Mouse (Mus musculus): Measurements from ENCODE around the gene Hsd17b1. TPM values are rescaled to one million over a fixed set of nuclear protein-coding genes. Genes with fewer than 3 reads are reported as not detected.

Gene Hsd17b1
- polyA plus RNA-seq (2015; fragmentation: Nextera tagmentation; extraction: Ambion mirVana), result 0.37 and 0.63 TPM in 2 replicates

- Histone ChIP-seq H3K27ac (no peak within 1 kb of the TSS), H3K4me2 (no peak within 1 kb of the TSS), H3K36me3 (replicated peaks) (no peaks in the 10 kb centered on the region), H3K4me1 (peaks cover 12% of the 10 kb centered on the region), H3K9me3 (no peaks in the 10 kb centered on the region), H3K27me3 (replicated peaks) (peaks cover 46% of the 10 kb centered on the region), H3K4me3 (no peak within 1 kb of the TSS), H3K9ac (no peak within 1 kb of the TSS)
- WGBS, result 67% methylated on average over 9 of the region's 9 CpGs
- ATAC-seq (replicated peaks), result no peak
Observed at GRCm38 (mm10) chr11:101078121-101078520, at the start of gene Hsd17b1. Gene Hsd17b1 (plus strand): TSS chr11:101078411.

GRCm38 (mm10) chr11:101029320-101029719, 48.9 kb upstream of the Hsd17b1 start:
- no peak overlapping the region for H3K9ac ChIP-seq
- no peak overlapping the region for H3K4me2 ChIP-seq
- H3K4me1 ChIP-seq, result no peaks in the 10 kb centered on the region
- no peak overlapping the region for H3K27ac ChIP-seq
- 91% methylated on average over 8 of the region's 8 CpGs for WGBS
- no peak for ATAC-seq (replicated peaks)
- H3K9me3 ChIP-seq, result no peaks in the 10 kb centered on the region
- H3K27me3 ChIP-seq (replicated peaks), result no peaks in the 10 kb centered on the region
- peaks cover 66% of the 10 kb centered on the region for H3K36me3 ChIP-seq (replicated peaks)
- H3K4me3 ChIP-seq, result no peak overlapping the region

- H3K9me3 ChIP-seq, result no peaks in the 10 kb centered on the region
- H3K4me1 ChIP-seq, result no peaks in the 10 kb centered on the region
- 88% methylated on average over 10 of the region's 10 CpGs for WGBS
- H3K36me3 ChIP-seq (replicated peaks), result peaks cover 66% of the 10 kb centered on the region
- no peak overlapping the region for H3K27ac ChIP-seq
- no peak for ATAC-seq (replicated peaks)
- H3K27me3 ChIP-seq (replicated peaks), result no peaks in the 10 kb centered on the region
- no peak overlapping the region for H3K4me2 ChIP-seq
- H3K4me3 ChIP-seq, result no peak overlapping the region
- no peak overlapping the region for H3K9ac ChIP-seq
Observed at GRCm38 (mm10) chr11:101030136-101030807, 47.9 kb upstream of the Hsd17b1 start.

- H3K9me3 ChIP-seq, result no peaks in the 10 kb centered on the region
- no peaks in the 10 kb centered on the region for H3K4me1 ChIP-seq
- no peaks in the 10 kb centered on the region for H3K27me3 ChIP-seq (replicated peaks)
- no peak overlapping the region for H3K4me3 ChIP-seq
- H3K9ac ChIP-seq, result no peak overlapping the region
- H3K4me2 ChIP-seq, result no peak overlapping the region
- WGBS, result 90% methylated on average over 4 of the region's 4 CpGs
- no peak overlapping the region for H3K27ac ChIP-seq
- no peak for ATAC-seq (replicated peaks)
- peaks cover 64% of the 10 kb centered on the region for H3K36me3 ChIP-seq (replicated peaks)
Observed at GRCm38 (mm10) chr11:101030808-101031156, 47.4 kb upstream of the Hsd17b1 start.

DNA sequence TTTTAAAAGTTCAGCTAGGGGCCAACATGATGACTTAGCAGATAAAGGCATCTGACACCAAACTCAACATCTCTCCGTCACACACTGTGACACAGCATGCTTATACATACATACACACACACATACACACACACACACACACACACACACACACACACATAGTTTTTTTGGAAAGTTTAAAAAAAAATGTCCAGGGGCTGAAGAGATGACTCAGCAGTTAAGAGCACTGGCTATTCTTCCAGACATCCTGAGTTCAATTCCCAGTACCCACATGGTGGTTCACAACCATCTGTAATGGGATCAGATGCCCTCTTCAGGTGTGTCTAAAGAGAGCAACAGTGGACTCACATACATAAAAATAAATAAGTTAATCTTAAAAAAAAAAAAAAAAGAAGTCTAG, 46.7 kb upstream of the Hsd17b1 start:
- no peak overlapping the region for H3K4me3 ChIP-seq
- ATAC-seq (replicated peaks), result no peak
- no peaks in the 10 kb centered on the region for H3K4me1 ChIP-seq
- no peak overlapping the region for H3K4me2 ChIP-seq
- no peaks in the 10 kb centered on the region for H3K27me3 ChIP-seq (replicated peaks)
- 100% methylated on average over 1 of the region's 1 CpGs for WGBS
- H3K27ac ChIP-seq, result no peak overlapping the region
- H3K9ac ChIP-seq, result no peak overlapping the region
- no peaks in the 10 kb centered on the region for H3K9me3 ChIP-seq
- H3K36me3 ChIP-seq (replicated peaks), result peaks cover 65% of the 10 kb centered on the region

- Histone ChIP-seq H3K4me3 (no peak overlapping the region), H3K36me3 (replicated peaks) (peaks cover 62% of the 10 kb centered on the region), H3K4me1 (no peaks in the 10 kb centered on the region), H3K9me3 (no peaks in the 10 kb centered on the region), H3K27ac (no peak overlapping the region), H3K9ac (no peak overlapping the region), H3K27me3 (replicated peaks) (no peaks in the 10 kb centered on the region), H3K4me2 (no peak overlapping the region)
- ATAC-seq (replicated peaks), result no peak
- 95% methylated on average over 17 of the region's 17 CpGs for WGBS
Observed at GRCm38 (mm10) chr11:101033856-101034500, 44.2 kb upstream of the Hsd17b1 start.

- peaks cover 63% of the 10 kb centered on the region for H3K36me3 ChIP-seq (replicated peaks)
- no peak for ATAC-seq (replicated peaks)
- 94% methylated on average over 8 of the region's 8 CpGs for whole genome bisulfite sequencing
Observed at GRCm38 (mm10) chr11:101034614-101035327, 43.4 kb upstream of the Hsd17b1 start.

GRCm38 (mm10) chr11:101035328-101035695, 42.9 kb upstream of the Hsd17b1 start:
- Histone ChIP-seq H3K4me2 (no peak overlapping the region), H3K9ac (no peak overlapping the region), H3K4me1 (no peaks in the 10 kb centered on the region), H3K9me3 (no peaks in the 10 kb centered on the region), H3K36me3 (replicated peaks) (peaks cover 62% of the 10 kb centered on the region), H3K27ac (no peak overlapping the region), H3K4me3 (no peak overlapping the region), H3K27me3 (replicated peaks) (no peaks in the 10 kb centered on the region)
- ATAC-seq (replicated peaks), result no peak
- WGBS, result 86% methylated on average over 4 of the region's 4 CpGs

More at GRCm38 (mm10) chr11:101034614-101035327, 43.4 kb upstream of the Hsd17b1 start:
- Histone ChIP-seq H3K4me2 (no peak overlapping the region), H3K4me3 (no peak overlapping the region), H3K4me1 (no peaks in the 10 kb centered on the region), H3K27ac (no peak overlapping the region), H3K27me3 (replicated peaks) (no peaks in the 10 kb centered on the region), H3K9me3 (no peaks in the 10 kb centered on the region), H3K9ac (no peak overlapping the region)

DNA sequence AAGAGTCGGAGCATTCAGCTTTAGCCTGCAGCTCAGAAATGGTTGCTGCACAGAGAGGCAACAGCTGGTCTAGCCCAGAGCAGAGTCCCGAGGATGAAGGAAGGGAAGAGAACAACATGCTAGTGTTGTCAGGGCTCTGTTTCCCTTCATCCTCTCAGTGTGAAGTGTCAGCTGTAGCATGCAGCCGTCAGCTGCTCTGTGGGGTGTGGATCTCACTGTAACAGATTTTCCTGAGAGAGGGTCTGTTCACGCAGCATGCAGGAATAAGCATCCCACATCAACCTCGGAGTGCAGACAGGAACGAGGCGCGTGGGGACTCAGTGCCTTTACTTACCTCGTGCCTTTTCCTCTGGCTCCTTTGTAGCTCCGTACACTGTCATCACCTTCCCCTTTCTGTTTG, 40.4 kb upstream of the Hsd17b1 start:
- Histone ChIP-seq H3K4me2 (no peak overlapping the region), H3K4me1 (no peaks in the 10 kb centered on the region), H3K36me3 (replicated peaks) (peaks cover 55% of the 10 kb centered on the region), H3K4me3 (no peak overlapping the region), H3K9ac (no peak overlapping the region), H3K9me3 (no peaks in the 10 kb centered on the region), H3K27me3 (replicated peaks) (no peaks in the 10 kb centered on the region), H3K27ac (no peak overlapping the region)
- no peak for ATAC-seq (replicated peaks)
- 84% methylated on average over 10 of the region's 10 CpGs for WGBS

DNA sequence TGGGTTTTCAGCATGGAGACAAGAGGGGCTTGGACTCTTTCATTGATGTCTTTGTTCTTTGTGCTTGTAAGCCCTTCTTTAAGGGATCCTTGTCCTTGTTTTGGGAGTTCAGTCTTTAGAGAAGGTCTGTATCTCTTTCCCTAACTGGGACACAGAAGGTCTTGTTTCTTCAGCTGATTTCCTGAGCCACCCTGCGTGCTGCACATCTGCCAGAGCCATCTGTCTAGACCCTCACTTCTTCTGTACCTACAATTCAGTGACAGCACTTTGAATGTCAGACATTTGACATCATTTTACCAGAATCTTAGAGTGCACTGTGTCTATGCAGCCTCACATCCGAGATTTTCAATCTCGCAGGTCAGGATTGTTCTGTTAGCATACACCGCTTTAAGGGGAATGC, 32.4 kb upstream of the Hsd17b1 start:
- no peaks in the 10 kb centered on the region for H3K4me1 ChIP-seq
- H3K4me2 ChIP-seq, result no peak overlapping the region
- H3K9me3 ChIP-seq, result no peaks in the 10 kb centered on the region
- H3K4me3 ChIP-seq, result no peak overlapping the region
- 90% methylated on average over 4 of the region's 4 CpGs for WGBS
- no peak overlapping the region for H3K27ac ChIP-seq
- no peak for ATAC-seq (replicated peaks)
- no peaks in the 10 kb centered on the region for H3K27me3 ChIP-seq (replicated peaks)
- peaks cover 59% of the 10 kb centered on the region for H3K36me3 ChIP-seq (replicated peaks)
- no peak overlapping the region for H3K9ac ChIP-seq

DNA sequence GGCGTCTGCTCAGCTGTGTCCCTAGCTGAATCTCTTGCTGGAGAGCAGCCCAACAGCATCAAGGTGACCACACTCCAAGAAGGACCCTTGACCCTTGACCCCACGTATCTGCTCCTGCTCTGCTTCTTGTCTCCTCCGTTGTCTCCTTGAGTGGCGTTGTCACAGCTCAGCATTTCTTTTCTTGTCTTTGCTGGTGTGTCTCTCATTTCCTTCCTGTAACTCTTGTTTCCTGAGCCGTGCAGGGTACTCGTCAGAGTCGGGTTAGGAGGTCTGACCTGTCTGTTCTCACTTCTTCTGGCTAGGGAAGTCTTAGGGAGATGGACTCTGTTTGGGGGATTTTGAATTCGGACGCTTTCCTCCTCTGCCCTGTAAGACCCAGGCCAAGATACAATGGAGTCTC, 31.8 kb upstream of the Hsd17b1 start:
- H3K4me2 ChIP-seq, result no peak overlapping the region
- no peak for ATAC-seq (replicated peaks)
- H3K4me1 ChIP-seq, result no peaks in the 10 kb centered on the region
- 65% methylated on average over 9 of the region's 9 CpGs for whole genome bisulfite sequencing
- no peaks in the 10 kb centered on the region for H3K9me3 ChIP-seq
- peaks cover 55% of the 10 kb centered on the region for H3K36me3 ChIP-seq (replicated peaks)
- no peak overlapping the region for H3K4me3 ChIP-seq
- no peaks in the 10 kb centered on the region for H3K27me3 ChIP-seq (replicated peaks)
- H3K9ac ChIP-seq, result no peak overlapping the region
- H3K27ac ChIP-seq, result no peak overlapping the region

GRCm38 (mm10) chr11:101047502-101047901, 30.7 kb upstream of the Hsd17b1 start:
- Histone ChIP-seq H3K4me3 (no peak overlapping the region), H3K9me3 (no peaks in the 10 kb centered on the region), H3K27ac (no peak overlapping the region), H3K27me3 (replicated peaks) (no peaks in the 10 kb centered on the region), H3K9ac (no peak overlapping the region), H3K36me3 (replicated peaks) (peaks cover 64% of the 10 kb centered on the region), H3K4me2 (no peak overlapping the region), H3K4me1 (no peaks in the 10 kb centered on the region)
- WGBS, result 73% methylated on average over 3 of the region's 3 CpGs
- no peak for ATAC-seq (replicated peaks)
